Mouse (Mus musculus) liver (tissue): ENCODE results near the gene Mfsd10.
"Not testable (repeated sequence)": the region's sequence is repeated elsewhere in the genome, so short reads cannot be mapped to it uniquely, and the experiment has no call there.

ENCODE experiments used
- DNase-seq: peaks from one replicate; pipeline ENCODE4 v3.0.0-alpha.2; 2020; ENCODE audit warnings: mixed read lengths

Mfsd10 gene

GRCm38 (mm10) chr5:34604576-34604975, 32.4 kb downstream of the Mfsd10 start:
- DNase-seq: no peak

- DNase-seq: no peak
Measured at GRCm38 (mm10) chr5:34593202-34593727, 43.7 kb downstream of the Mfsd10 start.

- no peak for DNase-seq
Measured at GRCm38 (mm10) chr5:34592666-34593065, 44.3 kb downstream of the Mfsd10 start.

GRCm38 (mm10) chr5:34592224-34592623, 44.8 kb downstream of the Mfsd10 start:
- not testable (repeated sequence) for DNase-seq

GRCm38 (mm10) chr5:34591388-34592004, 45.5 kb downstream of the Mfsd10 start:
- no peak for DNase-seq

GRCm38 (mm10) chr5:34590702-34591101, 46.3 kb downstream of the Mfsd10 start:
- no peak for DNase-seq

GRCm38 (mm10) chr5:34590059-34590458, 47.0 kb downstream of the Mfsd10 start:
- DNase-seq: no peak

- DNase-seq: no peak
Measured at GRCm38 (mm10) chr5:34587881-34588280, 49.1 kb downstream of the Mfsd10 start.

- no peak for DNase-seq
Measured at GRCm38 (mm10) chr5:34585216-34585615, 51.8 kb downstream of the Mfsd10 start.
